Mouse (Mus musculus) erythroblast, embryonic 14.5 days (primary cell): ENCODE results near the gene Plch1. TPM values are rescaled to one million over a fixed set of nuclear protein-coding genes. Genes with fewer than 3 reads are reported as not detected.

Experiments used
- H3K27me3 ChIP-seq: 2 replicates; pipeline ENCODE4 v1.6.1; 2012; ENCODE audit warnings: inconsistent platforms; ENCODE audit not compliant: control insufficient read depth
- H3K36me3 ChIP-seq: 2 replicates; pipeline ENCODE4 v1.6.1; 2012; ENCODE audit warnings: mild to moderate bottlenecking, inconsistent platforms; ENCODE audit not compliant: control insufficient read depth
- H3K4me1 ChIP-seq: 2 replicates; pipeline ENCODE4 v1.6.1; 2012; ENCODE audit warnings: inconsistent platforms; ENCODE audit not compliant: control insufficient read depth
- H3K4me3 ChIP-seq: replicated peaks from 2 replicates; pipeline ENCODE3; 2012; ENCODE audit warnings: moderate library complexity, mild to moderate bottlenecking, inconsistent platforms
- H3K9me3 ChIP-seq: 2 replicates; pipeline ENCODE4 v1.6.1; 2012; ENCODE audit warnings: low read length, inconsistent platforms, mixed read lengths; ENCODE audit not compliant: control insufficient read depth
- GATA1 ChIP-seq: IDR thresholded peaks from 2 replicates; pipeline ENCODE4 v1.6.1; 2012; ENCODE audit warnings: low read length, inconsistent platforms, mixed read lengths
- TAL1 ChIP-seq: IDR thresholded peaks from 3 replicates; pipeline ENCODE4 v1.6.1; 2012; ENCODE audit warnings: low read length, inconsistent platforms, mixed read lengths
- polyA plus RNA-seq: library from polyadenylated mRNA; stranded (reverse); fragments of >175 nt; gene quantifications from 2 replicates; pipeline ENCODE4 v1.2.3, GENCODE M21; 2012

Plch1 gene
- polyA plus RNA-seq, 1 experiment, result not detected

DNA sequence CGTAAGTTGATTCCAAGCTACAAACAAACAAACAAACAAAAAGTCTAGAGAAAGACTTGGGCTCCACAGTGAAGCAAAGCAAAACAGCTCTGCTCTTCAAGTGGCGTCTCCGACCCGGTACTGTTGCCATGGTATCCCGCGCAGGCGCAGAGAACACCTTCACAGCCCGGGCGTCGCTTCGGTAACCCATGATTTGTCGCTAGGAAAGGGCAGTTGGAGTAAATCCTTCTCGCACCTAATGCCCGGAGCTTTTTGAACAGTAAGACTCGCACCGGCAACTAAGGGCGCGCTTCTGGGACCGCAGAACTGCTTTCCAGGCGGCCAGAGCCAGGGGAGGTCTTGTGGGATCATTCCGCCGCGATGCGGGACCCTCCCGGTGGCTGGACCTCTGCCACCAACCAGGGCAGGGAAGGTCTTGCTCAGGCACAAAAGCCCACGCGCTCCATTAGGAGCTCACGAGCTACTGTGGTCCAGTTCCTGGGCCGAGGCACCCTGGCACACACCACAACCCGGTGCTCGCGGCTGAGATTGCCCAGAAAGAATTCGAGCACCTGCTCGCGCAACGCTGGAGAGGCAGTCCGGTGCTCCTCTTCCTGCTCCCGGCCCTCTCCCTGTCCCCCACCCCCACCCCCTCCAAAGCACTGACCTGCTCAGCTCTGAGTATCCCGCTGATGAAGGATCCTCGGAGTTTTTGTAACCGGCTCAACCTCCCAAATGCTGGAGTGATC lies 527 bp downstream of the Plch1 start:
- H3K4me3 ChIP-seq, result peak overlapping the region; percentile 44
- H3K36me3 ChIP-seq, result no peaks in the 10 kb centered on the region
- H3K27me3 ChIP-seq, result peaks cover 37% of the 10 kb centered on the region
- H3K4me1 ChIP-seq, result peaks cover 2% of the 10 kb centered on the region; the same call in 1 of the 2 replicates
- H3K9me3 ChIP-seq, result no peaks in the 10 kb centered on the region
- TF ChIP-seq TAL1, result no peak
- no peak for TF ChIP-seq GATA1

DNA sequence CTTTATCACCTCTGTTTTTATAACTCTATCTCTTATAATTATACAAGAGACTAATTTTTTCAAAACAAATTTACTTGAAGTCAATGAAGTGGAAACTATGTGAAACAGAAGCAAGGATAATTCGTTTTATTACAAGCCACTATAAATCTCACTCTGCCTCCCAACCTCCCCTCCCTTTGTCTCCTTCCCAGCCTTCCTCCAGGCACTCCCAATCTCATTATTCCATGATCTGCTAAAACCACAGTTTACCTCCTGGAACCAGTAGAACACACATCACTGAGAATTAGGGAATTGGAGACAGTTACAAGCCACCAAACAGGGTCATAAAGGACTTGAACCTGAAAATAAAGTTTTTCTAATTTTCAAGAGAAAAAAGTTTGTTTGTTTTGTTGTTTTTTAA lies 2.1 kb downstream of the Plch1 start:
- Histone ChIP-seq H3K36me3 (no peaks in the 10 kb centered on the region), H3K27me3 (peaks cover 34% of the 10 kb centered on the region), H3K9me3 (no peaks in the 10 kb centered on the region), H3K4me1 (peaks cover 2% of the 10 kb centered on the region; the same call in 1 of the 2 replicates), H3K4me3 (no peak overlapping the region)
- no peak for TF ChIP-seq TAL1
- TF ChIP-seq GATA1, result no peak

DNA sequence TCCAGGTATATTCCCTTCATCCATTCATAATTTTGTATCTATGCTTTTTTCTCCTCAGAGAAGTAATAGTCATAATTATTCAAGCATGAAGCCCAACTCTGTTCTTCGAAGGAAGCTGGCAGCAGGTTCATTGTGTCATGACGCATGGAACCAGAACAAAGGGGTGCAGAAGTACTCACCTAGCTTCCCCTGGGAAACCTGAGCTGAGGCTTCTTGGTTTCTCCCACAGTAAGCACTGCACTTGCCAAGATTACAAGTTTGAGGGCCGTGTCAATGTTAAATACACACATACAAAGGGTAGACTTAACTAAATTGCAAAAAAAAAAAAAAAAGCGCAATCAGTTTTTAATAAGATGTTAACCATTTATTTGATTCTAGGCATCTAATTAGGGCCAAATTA lies 3.0 kb downstream of the Plch1 start:
- H3K4me3 ChIP-seq, result no peak overlapping the region
- TF ChIP-seq TAL1 (no peak), GATA1 (no peak)
- H3K9me3 ChIP-seq, result no peaks in the 10 kb centered on the region

DNA sequence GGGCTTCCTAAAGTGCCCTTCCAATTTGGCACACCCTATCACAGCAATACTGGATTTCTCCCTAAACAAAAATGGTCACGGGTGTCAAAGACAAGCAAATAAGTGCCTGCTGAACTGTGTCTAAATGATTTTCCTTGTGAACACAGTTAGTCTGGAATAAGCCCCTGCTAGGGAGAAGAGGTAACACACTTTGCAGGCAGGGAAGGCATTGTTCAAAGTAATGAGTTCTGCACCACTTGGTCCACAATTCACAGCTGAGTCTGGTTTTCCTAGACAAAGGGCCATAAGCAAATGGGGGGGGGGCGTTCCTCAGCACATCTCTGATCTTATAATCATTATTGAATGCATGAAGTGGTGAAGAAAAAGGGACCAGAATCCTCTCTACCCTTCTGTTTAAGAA lies 3.5 kb downstream of the Plch1 start:
- Histone ChIP-seq H3K9me3 (no peaks in the 10 kb centered on the region), H3K36me3 (no peaks in the 10 kb centered on the region), H3K27me3 (peaks cover 31% of the 10 kb centered on the region), H3K4me1 (peaks cover 2% of the 10 kb centered on the region; the same call in 1 of the 2 replicates), H3K4me3 (no peak overlapping the region)
- TF ChIP-seq GATA1 (no peak), TAL1 (no peak)

More for the DNA sequence above, 3.0 kb downstream of the Plch1 start:
- peaks cover 2% of the 10 kb centered on the region; the same call in 1 of the 2 replicates for H3K4me1 ChIP-seq
- H3K36me3 ChIP-seq, result no peaks in the 10 kb centered on the region
- peaks cover 31% of the 10 kb centered on the region for H3K27me3 ChIP-seq

DNA sequence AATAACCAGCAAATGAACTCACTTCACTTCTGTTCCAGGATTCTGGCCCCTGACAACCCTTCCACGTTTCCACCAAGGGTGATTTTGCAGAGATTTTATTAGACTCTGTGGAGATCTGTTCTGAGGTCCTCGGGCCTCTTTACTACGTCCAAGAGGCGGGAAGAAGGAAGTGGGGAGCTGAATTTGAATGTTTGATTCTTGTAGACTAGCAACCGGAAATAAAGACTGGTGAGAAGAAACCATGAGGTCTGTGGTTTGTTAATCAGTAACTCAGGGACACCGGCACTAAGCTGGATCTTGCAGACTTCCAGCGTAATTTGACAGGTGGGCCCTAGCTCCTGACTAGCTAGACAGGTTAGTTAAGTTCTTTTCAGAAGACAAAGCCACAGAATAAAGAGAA lies 5.6 kb downstream of the Plch1 start:
- Histone ChIP-seq H3K27me3 (peaks cover 10% of the 10 kb centered on the region), H3K4me3 (no peak overlapping the region)

DNA sequence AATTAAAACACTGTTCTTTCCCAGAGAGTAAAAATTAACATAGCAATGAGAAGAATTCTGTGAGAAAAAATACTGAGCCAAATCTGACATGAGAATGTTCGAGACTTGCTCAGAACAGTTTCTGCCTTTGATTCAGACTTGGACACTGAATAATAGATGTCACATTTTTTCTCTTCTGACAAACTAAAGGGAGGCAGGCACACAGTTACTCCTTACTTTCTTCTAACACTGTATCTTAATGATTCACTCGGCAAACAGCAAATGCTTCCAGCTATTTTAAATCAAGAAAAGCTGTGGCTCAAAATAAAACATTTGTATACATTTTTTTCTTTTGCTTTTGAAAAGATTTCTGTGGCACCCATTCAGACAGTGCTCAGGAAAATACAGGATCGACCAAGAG lies 7.1 kb downstream of the Plch1 start:
- H3K4me3 ChIP-seq, result no peak overlapping the region
- no peaks in the 10 kb centered on the region for H3K27me3 ChIP-seq
- no peak for TF ChIP-seq TAL1
- no peak for TF ChIP-seq GATA1
- no peaks in the 10 kb centered on the region for H3K9me3 ChIP-seq
- no peaks in the 10 kb centered on the region for H3K4me1 ChIP-seq
- no peaks in the 10 kb centered on the region for H3K36me3 ChIP-seq

More for the DNA sequence above, 5.6 kb downstream of the Plch1 start:
- no peak for TF ChIP-seq GATA1
- no peak for TF ChIP-seq TAL1
- Histone ChIP-seq H3K4me1 (no peaks in the 10 kb centered on the region), H3K9me3 (no peaks in the 10 kb centered on the region), H3K36me3 (no peaks in the 10 kb centered on the region)

DNA sequence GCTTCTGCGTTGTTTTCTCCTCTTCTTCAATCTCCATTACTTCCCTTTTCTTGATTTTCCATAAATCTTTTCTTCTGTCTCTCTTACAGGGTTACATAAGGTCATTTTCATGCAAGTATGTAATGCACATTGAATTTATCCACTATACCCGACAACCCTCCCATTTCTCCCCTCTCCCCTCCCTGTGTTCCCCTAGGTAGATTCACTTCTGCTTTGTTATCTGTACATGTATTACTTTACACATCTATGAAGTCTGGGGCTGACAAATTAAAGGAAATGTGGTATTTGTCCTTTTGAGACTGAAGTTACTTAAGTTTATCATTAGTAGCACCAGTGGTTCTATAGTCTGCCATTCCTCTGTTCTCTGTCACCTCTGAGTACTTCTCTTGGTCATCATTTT lies 18.2 kb downstream of the Plch1 start:
- Histone ChIP-seq H3K4me3 (no peak overlapping the region), H3K36me3 (no peaks in the 10 kb centered on the region), H3K27me3 (no peaks in the 10 kb centered on the region), H3K9me3 (no peaks in the 10 kb centered on the region), H3K4me1 (no peaks in the 10 kb centered on the region)
- TF ChIP-seq TAL1 (no peak), GATA1 (no peak)

DNA sequence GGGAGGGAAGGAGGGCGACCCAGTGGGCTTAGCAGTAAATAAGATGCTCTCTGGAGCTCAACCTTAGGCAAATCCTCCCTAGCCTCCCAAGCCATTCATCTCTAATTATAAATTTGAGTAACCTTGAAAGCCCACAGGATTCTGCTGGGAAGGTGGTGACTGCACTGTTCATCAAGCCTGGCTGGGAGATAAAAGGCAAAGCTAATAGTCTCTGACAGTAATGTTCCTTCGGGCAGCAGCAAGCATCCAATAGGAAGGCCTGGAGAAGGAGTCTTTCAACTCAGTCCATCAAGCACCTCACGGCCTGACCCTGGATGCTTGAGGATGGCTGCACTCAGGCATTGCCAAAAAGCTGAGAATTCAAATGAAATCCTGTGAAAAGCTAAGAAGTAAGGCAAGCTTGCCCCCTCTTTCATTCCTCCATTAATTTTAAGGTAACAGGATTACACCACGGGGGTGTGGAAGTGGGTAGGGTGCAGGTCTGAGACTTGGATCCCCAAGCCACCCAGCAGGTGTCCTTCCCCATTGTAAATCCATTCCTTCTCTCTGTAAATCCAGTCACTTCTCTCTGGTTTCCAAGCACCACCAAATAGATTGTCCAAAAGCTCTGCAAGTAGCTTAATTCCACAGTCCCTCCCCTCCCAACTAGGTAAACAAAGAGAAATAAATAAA lies 20.1 kb downstream of the Plch1 start:
- Histone ChIP-seq H3K4me1 (no peaks in the 10 kb centered on the region), H3K4me3 (no peak overlapping the region), H3K9me3 (no peaks in the 10 kb centered on the region), H3K36me3 (no peaks in the 10 kb centered on the region), H3K27me3 (no peaks in the 10 kb centered on the region)
- TF ChIP-seq TAL1, result no peak
- no peak for TF ChIP-seq GATA1

DNA sequence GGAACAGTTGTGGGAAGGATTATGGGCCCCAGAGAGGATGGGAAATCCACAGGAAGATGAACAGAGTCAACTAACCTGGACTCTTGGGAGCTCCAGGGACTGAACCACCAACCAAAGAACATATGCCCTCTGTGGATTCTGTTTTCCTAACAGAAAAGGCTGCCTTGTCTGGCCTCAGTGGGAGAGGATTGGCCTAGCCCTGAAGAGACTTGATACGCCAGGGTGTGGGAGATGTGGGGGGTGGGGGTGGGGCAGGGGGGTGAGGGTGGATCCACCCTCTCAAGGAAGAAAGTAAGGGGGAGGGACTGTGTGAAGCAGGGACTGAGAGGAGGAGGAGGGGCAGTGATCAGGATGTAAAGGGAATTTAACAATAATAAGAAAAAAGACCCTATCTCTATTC lies 26.5 kb downstream of the Plch1 start:
- TF ChIP-seq GATA1 (no peak), TAL1 (no peak)
- no peaks in the 10 kb centered on the region for H3K9me3 ChIP-seq
- H3K36me3 ChIP-seq, result no peaks in the 10 kb centered on the region
- no peaks in the 10 kb centered on the region for H3K27me3 ChIP-seq
- no peak overlapping the region for H3K4me3 ChIP-seq
- no peaks in the 10 kb centered on the region for H3K4me1 ChIP-seq
